50 mouse cellular contexts compared by ENCODE assay signal in genomic region chr17:8605921-8606320, GRCm38 (mm10). TPM values are rescaled to one million over a fixed set of nuclear protein-coding genes. Genes with fewer than 3 reads are reported as not detected.
"Had no signal": no experiment of that assay in that cellular context is flagged by ENCODE, and none has a peak within 500 bp of the region (broad histone marks: within the 10 kb centered on the region; RNA-seq: fewer than 3 reads in every experiment).

No protein-coding gene starts in this region.

- ATAC-seq: hindbrain, embryonic 16.5 days; hindbrain, postnatal 0 days; inflammation-experienced regulatory T-cells, adult 6 months; intestine, embryonic 15.5 days; intestine, embryonic 16.5 days; intestine, postnatal 0 days had no signal

- H3K27me3 ChIP-seq: hindbrain, embryonic 12.5 days; hindbrain, embryonic 13.5 days; hindbrain, embryonic 15.5 days; intestine, embryonic 15.5 days had no signal

- H3K9me3 ChIP-seq: heart, embryonic 13.5 days; heart, embryonic 15.5 days; hindbrain, embryonic 10.5 days; hindbrain, embryonic 12.5 days; hindbrain, embryonic 13.5 days; hindbrain, embryonic 15.5 days; intestine, embryonic 15.5 days; kidney, embryonic 15.5 days had no signal

- H3K27ac ChIP-seq: heart, adult 2 months; heart, embryonic 13.5 days; heart, embryonic 15.5 days; hindbrain, embryonic 10.5 days; hindbrain, embryonic 12.5 days; hindbrain, embryonic 13.5 days; hindbrain, embryonic 14.5 days; hindbrain, embryonic 15.5 days; hindbrain, postnatal 0 days; intestine, embryonic 15.5 days; kidney, embryonic 15.5 days; kidney, postnatal 0 days; layer of hippocampus, adult 2 months; left cerebral cortex, adult 2 months had no signal

- DNase-seq: heart, adult 2 months; heart, postnatal 10 days; heart, postnatal 14 days; heart, postnatal 36 days; heart, postnatal 4 days; kidney, adult 11 months; kidney, adult 18-20 months; kidney, adult 2 months; kidney, adult 8-10 months; kidney, adult 9 months; kidney, postnatal 10 days; kidney, postnatal 14 days; kidney, postnatal 25 days; kidney, postnatal 36 days; kidney, postnatal 4 days; layer of hippocampus, adult 9-11 months; layer of hippocampus, postnatal 36 days had no signal

- H3K4me3 ChIP-seq: heart, adult 2 months; heart, embryonic 13.5 days; heart, embryonic 15.5 days; hindbrain, embryonic 10.5 days; hindbrain, embryonic 12.5 days; hindbrain, embryonic 13.5 days; hindbrain, embryonic 15.5 days; intestine, embryonic 15.5 days; kidney, embryonic 15.5 days; layer of hippocampus, adult 2 months; left cerebral cortex, adult 2 months had no signal

- H3K4me2 ChIP-seq: heart, embryonic 11.5 days; heart, embryonic 13.5 days; heart, embryonic 15.5 days; hindbrain, embryonic 12.5 days; hindbrain, embryonic 13.5 days; hindbrain, embryonic 14.5 days; hindbrain, embryonic 15.5 days; intestine, embryonic 15.5 days; kidney, embryonic 15.5 days had no signal

- H3K4me1 ChIP-seq: heart, embryonic 13.5 days; heart, embryonic 15.5 days; hindbrain, embryonic 10.5 days; hindbrain, embryonic 12.5 days; hindbrain, embryonic 13.5 days; hindbrain, embryonic 15.5 days; intestine, embryonic 15.5 days; kidney, embryonic 15.5 days had no signal

- H3K9ac ChIP-seq: heart, embryonic 13.5 days; heart, embryonic 15.5 days; hindbrain, embryonic 12.5 days; hindbrain, embryonic 13.5 days; hindbrain, embryonic 14.5 days; hindbrain, embryonic 15.5 days; intestine, embryonic 15.5 days; kidney, embryonic 15.5 days had no signal

- H3K36me3 ChIP-seq: heart, embryonic 13.5 days; heart, embryonic 15.5 days; hindbrain, embryonic 10.5 days; hindbrain, embryonic 12.5 days; hindbrain, embryonic 13.5 days; hindbrain, embryonic 15.5 days; intestine, embryonic 15.5 days; kidney, embryonic 15.5 days had no signal

RNA-seq across cellular contexts. Expression of gene Gm17087, which starts 39.2 kb away (rescaled TPM):
- total RNA-seq: heart, adult 2 months; heart, postnatal 10 days; heart, postnatal 14 days; heart, postnatal 25 days; heart, postnatal 36 days; heart, postnatal 4 days; hematopoietic stem cell, adult 5-6 weeks; hindbrain, postnatal 0 days; layer of hippocampus, adult 18-20 months; layer of hippocampus, adult 2 months; layer of hippocampus, adult 8-10 months; layer of hippocampus, postnatal 10 days; layer of hippocampus, postnatal 14 days; layer of hippocampus, postnatal 25 days; layer of hippocampus, postnatal 36 days; left cerebral cortex, adult 18-20 months; left cerebral cortex, adult 2 months had no signal
- polyA plus RNA-seq: heart, adult 2 months; heart, embryonic 11.5 days; heart, embryonic 13.5 days; heart, embryonic 14.5 days; heart, embryonic 15.5 days; heart, embryonic 16.5 days; heart, postnatal 0 days; hindbrain, embryonic 10.5 days; hindbrain, embryonic 11.5 days; hindbrain, embryonic 12.5 days; hindbrain, embryonic 13.5 days; hindbrain, embryonic 14.5 days; hindbrain, embryonic 15.5 days; hindbrain, embryonic 16.5 days; hindbrain, postnatal 0 days; intestine, embryonic 14.5 days; intestine, embryonic 15.5 days; intestine, embryonic 16.5 days; intestine, postnatal 0 days; kidney, adult 2 months; kidney, embryonic 15.5 days; kidney, embryonic 16.5 days; kidney, postnatal 0 days; large intestine, adult 2 months had no signal
